Mouse (Mus musculus) heart, embryonic 12.5 days (tissue): ENCODE measurements around the gene Irf2. TPM values are rescaled to one million over a fixed set of nuclear protein-coding genes. Genes with fewer than 3 reads are reported as not detected.

Source experiments
- ATAC-seq: fragments of 200-750 bp; cut with Nextera tagmentation; 2 replicates; pipeline ENCODE4 v1.8.0; 2017; ENCODE audit warnings: moderate TSS enrichment, moderate library complexity; ENCODE audit not compliant: insufficient number of reproducible peaks, low FRiP score
- H3K27ac ChIP-seq: fragments of 300-500 bp; sonication (generic); 2 replicates; pipeline ENCODE4 v1.5.1; 2016; ENCODE audit warnings: mild to moderate bottlenecking, moderate library complexity; ENCODE audit not compliant: poor library complexity, severe bottlenecking
- H3K27me3 ChIP-seq: fragments of 300-500 bp; sonication (generic); replicated peaks from 2 replicates; pipeline ENCODE4 v1.6.1; 2016; ENCODE audit warnings: mild to moderate bottlenecking, moderate library complexity
- H3K36me3 ChIP-seq: fragments of 300-500 bp; sonication (generic); 2 replicates; pipeline ENCODE4 v1.6.1; 2016; ENCODE audit warnings: mild to moderate bottlenecking, moderate library complexity
- H3K4me1 ChIP-seq: fragments of 300-500 bp; sonication (generic); replicated peaks from 2 replicates; pipeline ENCODE4 v1.6.1; 2016; ENCODE audit warnings: mild to moderate bottlenecking
- H3K4me2 ChIP-seq: fragments of 300-500 bp; sonication (generic); 2 replicates; pipeline ENCODE4 v1.6.1; 2016; ENCODE audit warnings: mild to moderate bottlenecking, moderate library complexity
- H3K4me3 ChIP-seq: fragments of 300-500 bp; sonication (generic); 2 replicates; pipeline ENCODE4 v1.5.1; 2016; ENCODE audit warnings: mild to moderate bottlenecking
- H3K9ac ChIP-seq: fragments of 300-500 bp; sonication (generic); 2 replicates; pipeline ENCODE4 v1.6.1; 2016; ENCODE audit warnings: mild to moderate bottlenecking, moderate library complexity
- H3K9me3 ChIP-seq: fragments of 300-500 bp; sonication (generic); replicated peaks from 2 replicates; pipeline ENCODE4 v1.6.1; 2016; ENCODE audit warnings: mild to moderate bottlenecking, moderate library complexity
- WGBS: fragments of 180-500 bp; shearing (Covaris S2); methylation state at CpG from one replicate; pipeline ENCODE4 v1.1.7; 2016; 5-methylcytosine and 5-hydroxymethylcytosine counted together
- polyA plus RNA-seq: library from polyadenylated mRNA; unstranded; fragments of >200 nt; fragmentation: Nextera tagmentation; extraction: Ambion mirVana; gene quantifications from 2 replicates; pipeline ENCODE4 v1.2.1, GENCODE M21; 2016

The Irf2 gene
- polyA plus RNA-seq, 1 experiment from 2014 or later, result 12.5 TPM

DNA sequence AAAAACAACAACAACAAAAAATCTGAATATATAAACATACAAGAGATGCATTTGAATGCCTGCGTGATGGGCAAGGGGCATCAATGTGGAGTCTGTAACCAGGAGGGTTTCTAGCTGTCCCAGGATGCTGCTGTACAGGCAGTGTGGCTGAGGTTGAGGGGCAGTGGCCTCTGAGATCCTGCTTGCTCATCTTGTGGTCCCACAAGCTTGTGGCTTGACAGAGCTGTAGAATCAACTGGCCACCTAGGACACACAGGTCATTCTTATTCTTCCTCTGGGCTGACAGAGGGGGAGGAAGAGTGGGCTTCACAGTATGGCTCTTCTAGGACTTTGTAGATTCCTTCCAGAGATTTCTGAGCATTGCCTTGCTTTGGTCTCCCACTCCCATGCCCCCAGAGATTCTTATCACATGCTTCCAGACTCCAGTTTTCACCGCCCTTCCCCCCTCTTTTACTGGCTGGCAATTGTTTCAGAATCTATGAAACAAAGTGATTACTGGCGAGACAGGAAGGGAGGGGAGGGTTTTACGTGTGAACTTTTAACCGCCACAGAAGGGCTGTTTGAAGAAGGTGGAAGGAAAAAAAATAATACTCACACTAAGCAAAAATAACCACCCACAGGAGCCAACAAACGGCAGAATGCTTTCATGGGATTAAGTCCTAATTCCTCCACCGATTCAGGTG, 119.8 kb downstream of the Irf2 start:
- Histone ChIP-seq H3K4me1 (peaks cover 7% of the 10 kb centered on the region; the same call in 1 of the 2 replicates), H3K9me3 (no peaks in the 10 kb centered on the region), H3K9ac (no peak overlapping the region), H3K4me2 (no peak overlapping the region), H3K36me3 (no peaks in the 10 kb centered on the region), H3K27ac (no peak overlapping the region), H3K27me3 (no peaks in the 10 kb centered on the region), H3K4me3 (no peak overlapping the region)
- no peak for ATAC-seq
- WGBS, result 40% methylated on average over 7 of the region's 7 CpGs

DNA sequence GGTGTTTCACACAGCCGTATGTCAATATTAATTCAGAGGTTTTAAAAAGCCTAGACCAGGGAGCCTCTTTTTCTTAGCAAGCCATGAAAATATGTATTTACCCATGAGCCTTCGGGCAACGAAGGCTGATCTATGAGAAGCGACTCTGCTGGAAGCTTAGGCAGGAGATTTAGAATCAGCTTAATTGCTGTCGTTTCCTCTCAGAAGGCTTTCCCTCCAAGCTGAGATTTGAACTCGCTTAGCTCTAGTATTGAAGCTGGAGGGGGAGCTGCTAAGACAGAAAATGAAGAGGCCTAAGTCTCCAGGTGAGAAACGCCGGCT, 120.3 kb downstream of the Irf2 start:
- Histone ChIP-seq H3K9ac (no peak overlapping the region), H3K4me2 (no peak overlapping the region), H3K4me3 (no peak overlapping the region), H3K9me3 (no peaks in the 10 kb centered on the region), H3K36me3 (no peaks in the 10 kb centered on the region), H3K27me3 (no peaks in the 10 kb centered on the region), H3K27ac (no peak overlapping the region), H3K4me1 (peaks cover 7% of the 10 kb centered on the region; the same call in 1 of the 2 replicates)
- ATAC-seq, result no peak
- 68% methylated on average over 8 of the region's 8 CpGs for WGBS

DNA sequence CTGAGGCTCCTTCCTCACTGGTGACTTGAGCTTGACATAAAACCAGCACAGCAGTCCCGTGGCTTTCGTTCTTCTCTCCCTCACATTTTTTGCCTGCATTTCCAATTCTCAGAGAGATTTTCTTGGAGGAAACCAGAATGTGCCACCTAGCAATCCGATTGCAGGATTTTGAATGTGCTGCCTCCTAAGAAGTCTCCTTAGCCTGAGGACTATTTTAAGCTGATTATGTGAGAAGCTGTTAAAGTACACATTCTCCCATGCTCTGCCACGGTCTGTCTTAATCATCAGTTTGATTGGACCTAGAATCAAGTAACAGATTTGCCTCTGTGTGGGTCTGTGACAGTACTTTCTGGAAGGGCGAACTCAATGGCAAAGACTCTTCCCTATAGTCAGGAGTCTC, 123.0 kb downstream of the Irf2 start:
- no peaks in the 10 kb centered on the region for H3K36me3 ChIP-seq
- 73% methylated on average over 5 of the region's 5 CpGs for WGBS
- no peak overlapping the region for H3K4me3 ChIP-seq
- no peaks in the 10 kb centered on the region for H3K27me3 ChIP-seq
- no peak overlapping the region for H3K9ac ChIP-seq
- H3K27ac ChIP-seq, result no peak overlapping the region
- no peak for ATAC-seq
- H3K4me1 ChIP-seq, result peaks cover 7% of the 10 kb centered on the region; the same call in 1 of the 2 replicates
- H3K9me3 ChIP-seq, result no peaks in the 10 kb centered on the region
- no peak overlapping the region for H3K4me2 ChIP-seq

DNA sequence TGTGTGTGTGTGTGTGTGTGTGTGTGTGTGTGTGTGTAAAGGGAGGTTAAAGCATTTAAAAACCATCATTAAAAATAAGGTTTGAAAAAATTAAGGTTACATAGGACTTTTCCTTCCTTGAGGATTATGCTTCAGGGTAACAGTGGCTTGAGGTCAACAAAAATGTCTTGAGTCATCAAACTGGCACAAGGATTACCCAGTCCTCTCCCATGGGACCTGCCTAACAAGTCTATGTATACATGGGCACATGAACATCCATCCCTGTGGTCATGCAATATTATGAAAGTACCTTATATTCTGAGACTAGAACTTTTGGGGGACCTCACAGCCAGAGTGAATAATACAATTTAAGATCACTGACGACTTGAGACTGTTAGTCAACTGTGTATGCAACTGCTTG, 125.9 kb downstream of the Irf2 start:
- no peak for ATAC-seq
- Histone ChIP-seq H3K36me3 (no peaks in the 10 kb centered on the region), H3K27me3 (no peaks in the 10 kb centered on the region), H3K4me3 (no peak overlapping the region), H3K4me2 (no peak overlapping the region), H3K9me3 (no peaks in the 10 kb centered on the region), H3K27ac (no peak overlapping the region), H3K9ac (no peak overlapping the region), H3K4me1 (peaks cover 18% of the 10 kb centered on the region)
- 73% methylated on average over 1 of the region's 1 CpGs for WGBS

DNA sequence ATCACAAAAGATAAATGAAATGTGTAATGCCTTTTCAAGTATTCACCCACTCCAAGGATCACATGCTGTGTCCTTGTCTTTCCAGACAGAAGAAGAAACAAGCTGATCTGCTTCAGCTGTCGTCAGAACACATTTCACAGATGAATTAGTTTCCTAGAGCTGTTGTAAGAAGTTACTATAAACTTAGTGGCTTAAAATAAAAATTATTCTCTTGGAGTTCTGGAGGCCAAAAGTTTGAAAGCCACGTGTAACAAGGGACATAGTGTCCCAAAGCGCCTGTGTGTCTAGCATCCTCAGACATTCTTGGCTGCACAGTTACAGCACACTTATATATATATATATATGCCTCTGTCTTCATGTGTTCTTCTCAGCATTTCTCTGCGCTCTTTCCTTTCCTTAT, 127.9 kb downstream of the Irf2 start:
- Histone ChIP-seq H3K9me3 (no peaks in the 10 kb centered on the region), H3K4me3 (no peak overlapping the region), H3K36me3 (no peaks in the 10 kb centered on the region), H3K9ac (no peak overlapping the region), H3K27me3 (no peaks in the 10 kb centered on the region), H3K27ac (no peak overlapping the region), H3K4me1 (peaks cover 18% of the 10 kb centered on the region), H3K4me2 (no peak overlapping the region)
- ATAC-seq, result no peak
- WGBS, result 74% methylated on average over 4 of the region's 4 CpGs

DNA sequence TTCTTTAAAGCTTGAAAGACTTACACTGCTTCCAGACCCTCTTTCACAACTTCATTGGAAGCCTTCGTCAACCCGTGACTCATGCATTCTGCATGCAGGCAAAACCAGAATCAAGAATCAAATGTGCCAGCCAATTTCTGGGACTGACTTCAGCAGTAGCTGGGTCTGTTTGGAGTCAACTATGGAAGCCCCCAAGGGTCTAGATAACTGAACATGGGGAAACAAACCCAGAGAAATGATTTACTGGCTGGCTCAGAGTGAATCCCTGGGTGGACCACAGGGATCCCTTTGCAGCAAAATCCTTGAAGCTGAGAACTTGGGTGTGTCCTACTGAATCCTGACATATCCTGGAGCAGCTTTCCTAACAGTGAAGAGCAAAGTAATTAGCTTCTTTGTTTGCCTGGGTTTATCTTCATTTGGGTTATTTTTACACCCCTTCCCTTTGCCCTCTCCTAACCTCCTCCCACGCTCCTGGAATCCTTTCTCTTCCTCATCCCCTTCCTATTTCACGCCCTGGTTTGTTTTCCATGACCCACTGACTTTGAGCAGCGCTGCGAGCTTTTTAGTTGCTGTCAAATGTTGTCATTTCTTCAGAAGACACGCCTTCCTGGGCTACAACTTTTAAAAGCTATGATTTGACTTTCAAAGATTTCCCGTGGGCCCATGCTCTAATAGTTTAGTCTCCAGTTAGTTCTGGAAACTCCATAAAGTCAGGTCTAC, 129.0 kb downstream of the Irf2 start:
- Histone ChIP-seq H3K4me2 (no peak overlapping the region), H3K27me3 (no peaks in the 10 kb centered on the region), H3K36me3 (no peaks in the 10 kb centered on the region), H3K27ac (no peak overlapping the region; the same call in 1 of the 2 replicates), H3K4me3 (no peak overlapping the region), H3K4me1 (peaks cover 18% of the 10 kb centered on the region), H3K9ac (no peak overlapping the region), H3K9me3 (no peaks in the 10 kb centered on the region)
- 52% methylated on average over 8 of the region's 8 CpGs for WGBS
- no peak for ATAC-seq

DNA sequence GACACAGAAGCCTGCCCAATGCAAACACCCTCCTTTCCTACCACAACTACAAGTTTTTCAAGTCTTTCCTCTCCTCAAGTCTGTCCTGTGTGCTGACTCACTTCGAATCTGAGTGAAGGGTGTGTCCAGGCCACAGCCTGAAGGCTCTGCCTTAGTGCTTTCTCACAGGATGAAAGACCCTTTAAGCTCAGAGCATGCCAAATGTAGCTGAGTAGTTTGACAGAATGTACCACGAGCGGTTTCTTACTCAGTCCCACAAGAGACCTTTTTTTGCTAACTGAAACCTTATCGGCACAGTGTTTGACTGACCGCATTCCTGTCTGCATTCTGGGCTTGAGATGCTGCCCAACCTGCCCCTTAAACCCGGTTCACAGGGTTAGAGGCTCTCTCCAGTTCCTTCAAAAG, 130.0 kb downstream of the Irf2 start:
- 38% methylated on average over 6 of the region's 6 CpGs for WGBS
- peak; percentile 33; the same call in 1 of the 2 replicates for ATAC-seq
- H3K27ac ChIP-seq, result peak overlapping the region; percentile 40

DNA sequence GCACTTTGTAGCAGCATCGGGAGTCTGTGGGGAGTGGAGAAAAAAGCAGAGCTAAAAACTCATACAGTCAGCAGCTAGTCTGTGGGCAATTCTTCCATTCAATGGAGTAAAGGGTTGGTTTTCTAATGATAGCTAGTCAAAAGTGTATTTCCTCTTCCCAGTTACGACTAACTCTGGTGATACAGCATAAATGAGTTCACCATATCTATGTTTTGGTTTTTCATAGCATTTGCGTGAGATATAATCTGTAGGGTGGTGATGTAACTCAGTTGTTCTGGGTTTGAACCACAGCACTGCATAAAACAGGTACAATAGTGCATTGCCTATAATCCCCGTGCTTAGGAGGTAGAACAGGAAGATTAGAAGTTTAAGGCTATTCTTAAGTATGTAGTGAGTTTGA, 131.6 kb downstream of the Irf2 start:
- ATAC-seq, result no peak
- 85% methylated on average over 4 of the region's 4 CpGs for WGBS
- H3K36me3 ChIP-seq, result no peaks in the 10 kb centered on the region
- no peak overlapping the region for H3K4me2 ChIP-seq
- H3K4me3 ChIP-seq, result no peak overlapping the region
- peaks cover 21% of the 10 kb centered on the region for H3K4me1 ChIP-seq
- H3K9me3 ChIP-seq, result no peaks in the 10 kb centered on the region
- no peak overlapping the region for H3K9ac ChIP-seq
- H3K27ac ChIP-seq, result no peak overlapping the region
- H3K27me3 ChIP-seq, result no peaks in the 10 kb centered on the region

More for the DNA sequence above, 130.0 kb downstream of the Irf2 start:
- Histone ChIP-seq H3K36me3 (no peaks in the 10 kb centered on the region), H3K4me2 (no peak overlapping the region), H3K9me3 (no peaks in the 10 kb centered on the region), H3K27me3 (no peaks in the 10 kb centered on the region), H3K4me3 (no peak overlapping the region), H3K4me1 (peaks cover 18% of the 10 kb centered on the region), H3K9ac (no peak overlapping the region)

DNA sequence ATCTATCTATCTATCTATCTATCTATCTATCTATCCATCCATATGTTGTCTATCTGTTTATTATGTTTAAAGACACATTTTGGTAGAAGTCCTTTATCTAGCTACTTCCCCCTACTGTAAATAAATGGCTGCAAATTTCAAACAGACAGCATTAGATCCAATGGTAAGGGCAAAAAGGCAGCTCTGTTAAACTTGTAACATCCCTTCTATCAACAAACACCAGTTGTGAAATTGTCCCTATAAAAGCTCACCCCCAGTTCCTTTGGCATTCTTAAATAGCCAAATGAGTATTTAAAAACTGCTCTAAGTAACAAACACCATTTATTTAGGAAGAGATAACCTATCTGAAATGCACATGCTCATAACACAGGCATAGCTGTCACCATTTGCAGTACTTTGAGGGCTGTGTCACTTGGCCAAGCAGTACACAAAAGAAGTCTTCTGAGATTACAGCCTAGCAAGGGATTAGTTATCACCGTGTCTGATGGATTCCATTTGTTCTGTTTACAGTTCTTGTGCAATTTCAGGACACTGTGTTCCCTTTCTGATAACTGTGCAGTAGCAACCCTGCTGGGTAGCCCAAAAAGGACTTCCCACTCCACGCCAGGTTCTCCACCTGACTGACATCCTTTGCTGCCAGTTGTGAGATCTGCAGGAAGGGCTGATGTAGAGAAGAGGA, 136.2 kb downstream of the Irf2 start:
- H3K4me2 ChIP-seq, result no peak overlapping the region
- no peak for ATAC-seq
- WGBS, result 20% methylated on average over 2 of the region's 2 CpGs
- H3K9me3 ChIP-seq, result no peaks in the 10 kb centered on the region
- H3K27me3 ChIP-seq, result no peaks in the 10 kb centered on the region
- no peak overlapping the region for H3K9ac ChIP-seq
- H3K4me3 ChIP-seq, result no peak overlapping the region
- H3K36me3 ChIP-seq, result no peaks in the 10 kb centered on the region
- H3K4me1 ChIP-seq, result peaks cover 4% of the 10 kb centered on the region; the same call in 1 of the 2 replicates
- no peak overlapping the region for H3K27ac ChIP-seq

DNA sequence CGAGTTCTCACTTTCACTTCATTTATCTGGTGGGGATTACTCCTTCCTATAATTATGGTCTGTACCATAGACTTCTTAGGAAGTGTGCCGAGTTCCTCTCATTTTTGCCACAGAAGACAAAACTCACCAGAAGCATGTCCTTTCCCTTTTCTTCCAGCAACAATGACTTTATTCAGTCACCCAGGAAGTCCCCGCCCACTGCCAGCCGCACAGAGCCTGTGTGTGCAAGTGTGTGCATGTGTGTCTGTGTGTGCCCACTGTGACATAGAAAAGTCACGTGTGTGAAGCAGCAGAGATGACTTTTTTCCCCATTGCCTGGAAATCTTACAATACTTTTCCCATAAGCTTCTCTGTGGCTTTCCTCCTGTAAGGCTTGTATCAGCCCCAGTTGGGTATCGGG, 141.8 kb downstream of the Irf2 start:
- H3K36me3 ChIP-seq, result no peaks in the 10 kb centered on the region
- WGBS, result 76% methylated on average over 6 of the region's 6 CpGs

DNA sequence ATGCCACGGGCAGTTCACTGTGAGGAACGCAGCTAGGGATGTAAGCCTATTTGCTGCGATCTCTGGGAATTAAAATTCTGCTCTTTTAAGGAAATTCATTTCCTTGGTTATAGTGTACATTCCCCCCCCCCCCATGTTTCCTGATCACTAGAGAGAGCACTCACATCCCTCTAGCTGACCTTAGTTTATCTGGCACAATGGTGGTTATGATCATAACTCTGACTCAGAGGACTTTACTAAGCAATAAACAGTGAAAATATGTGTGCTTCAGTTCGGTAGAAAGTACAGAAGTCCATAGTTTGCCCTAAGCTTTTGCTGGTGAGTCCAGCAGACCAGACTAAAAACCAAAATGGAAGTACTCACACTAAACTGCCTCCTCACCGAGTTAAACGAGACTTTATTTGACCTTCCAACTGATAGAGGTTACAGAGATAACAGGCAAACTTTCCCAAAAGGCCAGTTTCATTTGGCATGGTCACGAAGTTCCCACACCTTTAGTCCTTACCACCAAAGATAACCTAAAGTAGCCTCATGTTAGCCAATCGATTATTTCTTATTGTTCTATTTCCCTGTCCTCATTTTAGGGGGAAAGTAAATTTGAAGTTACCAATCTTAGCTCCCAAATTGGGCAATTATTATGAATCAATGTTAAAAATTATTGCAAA, 142.4 kb downstream of the Irf2 start:
- 70% methylated on average over 8 of the region's 8 CpGs for WGBS
- ATAC-seq, result no peak
- no peak overlapping the region for H3K4me3 ChIP-seq

More for the DNA sequence above, 141.8 kb downstream of the Irf2 start:
- no peak overlapping the region for H3K4me2 ChIP-seq
- H3K4me3 ChIP-seq, result no peak overlapping the region
- no peak overlapping the region for H3K9ac ChIP-seq
- H3K27ac ChIP-seq, result no peak overlapping the region
- no peak for ATAC-seq
- no peaks in the 10 kb centered on the region for H3K4me1 ChIP-seq
- no peaks in the 10 kb centered on the region for H3K27me3 ChIP-seq
- no peaks in the 10 kb centered on the region for H3K9me3 ChIP-seq

More for the DNA sequence above, 142.4 kb downstream of the Irf2 start:
- no peaks in the 10 kb centered on the region for H3K4me1 ChIP-seq
- no peak overlapping the region for H3K4me2 ChIP-seq
- no peaks in the 10 kb centered on the region for H3K36me3 ChIP-seq
- no peak overlapping the region for H3K27ac ChIP-seq
- H3K9me3 ChIP-seq, result no peaks in the 10 kb centered on the region
- no peak overlapping the region for H3K9ac ChIP-seq
- H3K27me3 ChIP-seq, result no peaks in the 10 kb centered on the region
